Mouse (Mus musculus) macrophage (primary cell): Measurements from ENCODE around the gene Ror2. TPM values are rescaled to one million over a fixed set of nuclear protein-coding genes. Genes with fewer than 3 reads are reported as not detected.
"Not testable (repeated sequence)": the region's sequence is repeated elsewhere in the genome, so short reads cannot be mapped to it uniquely, and the experiment has no call there.

Experiments
- H3K27ac ChIP-seq: fragments of 350-480 bp; formaldehyde crosslinking; 2 replicates; pipeline ENCODE4 v1.9.0; 2021
- H3K36me3 ChIP-seq: fragments of 350-480 bp; formaldehyde crosslinking; 2 replicates; pipeline ENCODE4 v1.9.0; 2021; ENCODE audit errors: inconsistent target
- H3K4me3 ChIP-seq: fragments of 350-480 bp; formaldehyde crosslinking; 2 replicates; pipeline ENCODE4 v1.9.0; 2021; ENCODE audit errors: inconsistent target
- H3K79me2 ChIP-seq: fragments of 350-480 bp; formaldehyde crosslinking; 2 replicates; pipeline ENCODE4 v1.9.0; 2021; ENCODE audit errors: inconsistent target
- WGBS: methylation state at CpG from one replicate; pipeline ENCODE4 v1.1.7; 2026; ENCODE audit warnings: inconsistent platforms; ENCODE audit not compliant: missing documents; 5-methylcytosine and 5-hydroxymethylcytosine counted together
- polyA plus RNA-seq: library from polyadenylated mRNA; stranded (reverse); fragments of 250-400 nt; gene quantifications from 3 replicates; pipeline ENCODE4 v1.2.4, GENCODE M21; 2018; ENCODE audit warnings: inconsistent platforms
- total RNA-seq, 78 experiments: library from RNA; depleted of rRNA; stranded (reverse); fragments of 250-400 nt; gene quantifications; 1 replicate in 9 of 78; 2 replicates in 24 of 78; 3 replicates in 43 of 78; 4 replicates in 2 of 78; pipeline ENCODE4 v1.2.4; 2018; ENCODE audit warnings: inconsistent platforms in 56 of 78

Gene Ror2
- total RNA-seq (2018; cell fraction: chromatin; rRNA removed) = 1 to 10 TPM in 1 of 26 experiments, not detected in 25; 2.8 TPM
- total RNA-seq (2018; cell fraction: cytosol; rRNA removed) = not detected
- not detected for total RNA-seq (2018; cell fraction: nucleus; rRNA removed)
- polyA plus RNA-seq = not detected in 3 replicates

- H3K79me2 ChIP-seq = no peaks in the 10 kb centered on the region
- H3K4me3 ChIP-seq = no peak within 1 kb of the TSS
- H3K36me3 ChIP-seq = no peaks in the 10 kb centered on the region
- WGBS = 3% methylated on average over 52 of the region's 68 CpGs
- no peak within 1 kb of the TSS for H3K27ac ChIP-seq
These were observed at the start of gene Ror2 for GRCm38 (mm10) chr13:53285756-53286361. Gene Ror2, minus strand, starts transcription at chr13:53286124.

- Histone ChIP-seq H3K27ac (no peak overlapping the region), H3K79me2 (no peaks in the 10 kb centered on the region), H3K36me3 (peaks cover 61% of the 10 kb centered on the region; the same call in 1 of the 2 replicates), H3K4me3 (no peak overlapping the region)
- whole genome bisulfite sequencing = 46% methylated on average over 8 of the region's 8 CpGs
These were observed 47.8 kb upstream of the Ror2 start for GRCm38 (mm10) chr13:53333769-53334168.

- WGBS = 89% methylated on average over 2 of the region's 2 CpGs
- Histone ChIP-seq H3K27ac (no peak overlapping the region), H3K79me2 (no peaks in the 10 kb centered on the region), H3K36me3 (peaks cover 28% of the 10 kb centered on the region; the same call in 1 of the 2 replicates), H3K4me3 (no peak overlapping the region)
These were observed 44.3 kb upstream of the Ror2 start for GRCm38 (mm10) chr13:53330246-53330645.

GRCm38 (mm10) chr13:53325531-53325930, 39.6 kb upstream of the Ror2 start:
- 100% methylated on average over 1 of the region's 1 CpGs for WGBS
- H3K27ac ChIP-seq = no peak overlapping the region
- no peaks in the 10 kb centered on the region for H3K79me2 ChIP-seq
- H3K36me3 ChIP-seq = no peaks in the 10 kb centered on the region
- no peak overlapping the region for H3K4me3 ChIP-seq

GRCm38 (mm10) chr13:53323661-53324060, 37.7 kb upstream of the Ror2 start:
- Histone ChIP-seq H3K27ac (no peak overlapping the region), H3K36me3 (no peaks in the 10 kb centered on the region), H3K4me3 (no peak overlapping the region), H3K79me2 (no peaks in the 10 kb centered on the region)
- 88% methylated on average over 2 of the region's 2 CpGs for WGBS

GRCm38 (mm10) chr13:53320899-53321298, 35.0 kb upstream of the Ror2 start:
- Histone ChIP-seq H3K27ac (no peak overlapping the region), H3K79me2 (no peaks in the 10 kb centered on the region), H3K36me3 (no peaks in the 10 kb centered on the region), H3K4me3 (no peak overlapping the region)
- WGBS = 90% methylated on average over 12 of the region's 12 CpGs

- no peaks in the 10 kb centered on the region for H3K79me2 ChIP-seq
- H3K27ac ChIP-seq = no peak overlapping the region
- no peaks in the 10 kb centered on the region for H3K36me3 ChIP-seq
- H3K4me3 ChIP-seq = no peak overlapping the region
- WGBS = 26% methylated on average over 11 of the region's 11 CpGs
These were observed 30.8 kb upstream of the Ror2 start for GRCm38 (mm10) chr13:53316515-53317295.

GRCm38 (mm10) chr13:53315757-53316156, 29.8 kb upstream of the Ror2 start:
- not testable (repeated sequence) for H3K36me3 ChIP-seq, H3K79me2 ChIP-seq, H3K4me3 ChIP-seq, H3K27ac ChIP-seq
- WGBS = 79% methylated on average over 4 of the region's 4 CpGs

- Histone ChIP-seq H3K27ac (no peak overlapping the region), H3K36me3 (no peaks in the 10 kb centered on the region), H3K4me3 (no peak overlapping the region), H3K79me2 (no peaks in the 10 kb centered on the region)
- WGBS = 81% methylated on average over 5 of the region's 5 CpGs
These were observed 24.5 kb upstream of the Ror2 start for GRCm38 (mm10) chr13:53310442-53310841.

GRCm38 (mm10) chr13:53309661-53310160, 23.8 kb upstream of the Ror2 start:
- Histone ChIP-seq H3K79me2 (no peaks in the 10 kb centered on the region), H3K4me3 (no peak overlapping the region), H3K27ac (no peak overlapping the region), H3K36me3 (no peaks in the 10 kb centered on the region)
- 7% methylated on average over 14 of the region's 15 CpGs for WGBS

- Histone ChIP-seq H3K4me3 (no peak overlapping the region), H3K27ac (no peak overlapping the region), H3K79me2 (no peaks in the 10 kb centered on the region), H3K36me3 (no peaks in the 10 kb centered on the region)
- 46% methylated on average over 7 of the region's 9 CpGs for WGBS
These were observed 23.2 kb upstream of the Ror2 start for GRCm38 (mm10) chr13:53309148-53309547.

GRCm38 (mm10) chr13:53306836-53307235, 20.9 kb upstream of the Ror2 start:
- Histone ChIP-seq H3K4me3 (no peak overlapping the region), H3K36me3 (no peaks in the 10 kb centered on the region), H3K27ac (no peak overlapping the region), H3K79me2 (no peaks in the 10 kb centered on the region)
- WGBS = 75% methylated on average over 5 of the region's 5 CpGs

- H3K4me3 ChIP-seq = no peak overlapping the region
- no peak overlapping the region for H3K27ac ChIP-seq
- no peaks in the 10 kb centered on the region for H3K36me3 ChIP-seq
- H3K79me2 ChIP-seq = no peaks in the 10 kb centered on the region
- 74% methylated on average over 8 of the region's 8 CpGs for WGBS
These were observed 19.3 kb upstream of the Ror2 start for GRCm38 (mm10) chr13:53305256-53305655.

GRCm38 (mm10) chr13:53302688-53303087, 16.8 kb upstream of the Ror2 start:
- no peak overlapping the region for H3K4me3 ChIP-seq
- no peaks in the 10 kb centered on the region for H3K36me3 ChIP-seq
- no peaks in the 10 kb centered on the region for H3K79me2 ChIP-seq
- H3K27ac ChIP-seq = no peak overlapping the region
- WGBS = 87% methylated on average over 10 of the region's 10 CpGs

GRCm38 (mm10) chr13:53293065-53293464, 7.1 kb upstream of the Ror2 start:
- WGBS = 58% methylated on average over 12 of the region's 12 CpGs
- no peak overlapping the region for H3K4me3 ChIP-seq
- H3K27ac ChIP-seq = no peak overlapping the region
- H3K79me2 ChIP-seq = no peaks in the 10 kb centered on the region
- no peaks in the 10 kb centered on the region for H3K36me3 ChIP-seq
